Mouse (Mus musculus): ENCODE measurements around the gene Dnah10. TPM values are rescaled to one million over a fixed set of nuclear protein-coding genes. Genes with fewer than 3 reads are reported as not detected.

Dnah10 gene
- polyA plus RNA-seq (2015; fragmentation: Nextera tagmentation; extraction: Ambion mirVana) = 0.16 and 0.20 TPM in 2 replicates

- Histone ChIP-seq H3K9me3 (replicated peaks; ENCODE audit: control insufficient read depth, low read length, poor library complexity, severe bottlenecking) (no peaks in the 10 kb centered on the region), H3K9ac (ENCODE audit: low read depth, low read length) (peak within 1 kb of the TSS; percentile 48; the same call in 1 of the 2 replicates), H3K4me3 (ENCODE audit: low read depth, low read length) (no peak within 1 kb of the TSS), H3K4me2 (ENCODE audit: low read length) (peak within 1 kb of the TSS; percentile 49), H3K36me3 (ENCODE audit: control insufficient read depth, insufficient read depth, low read length) (peaks cover 30% of the 10 kb centered on the region), H3K4me1 (ENCODE audit: control insufficient read depth, insufficient read depth, low read length) (peaks cover 3% of the 10 kb centered on the region; the same call in 1 of the 2 replicates), H3K27me3 (ENCODE audit: control insufficient read depth, insufficient read depth, low read depth, low read length) (no peaks in the 10 kb centered on the region), H3K27ac (ENCODE audit: low read length) (no peak within 1 kb of the TSS)
- WGBS = 7% methylated on average over 29 of the region's 29 CpGs
- peak; percentile 77; the same call in 1 of the 2 replicates for ATAC-seq
These were observed at the start of gene Dnah10 for GRCm38 (mm10) chr5:124724997-124725396. Dnah10 (plus strand) TSS chr5:124725085.

- Histone ChIP-seq H3K27ac (ENCODE audit: low read length) (no peak overlapping the region), H3K9ac (ENCODE audit: low read depth, low read length) (no peak overlapping the region), H3K36me3 (ENCODE audit: control insufficient read depth, insufficient read depth, low read length) (peaks cover 41% of the 10 kb centered on the region), H3K27me3 (ENCODE audit: control insufficient read depth, insufficient read depth, low read depth, low read length) (no peaks in the 10 kb centered on the region), H3K4me2 (ENCODE audit: low read length) (no peak overlapping the region), H3K9me3 (replicated peaks; ENCODE audit: control insufficient read depth, low read length, poor library complexity, severe bottlenecking) (no peaks in the 10 kb centered on the region), H3K4me3 (ENCODE audit: low read depth, low read length) (no peak overlapping the region), H3K4me1 (ENCODE audit: control insufficient read depth, insufficient read depth, low read length) (no peaks in the 10 kb centered on the region)
- no peak for ATAC-seq
- WGBS = 96% methylated on average over 5 of the region's 5 CpGs
These were observed 11.1 kb upstream of the Dnah10 start for GRCm38 (mm10) chr5:124713741-124714140.

DNA sequence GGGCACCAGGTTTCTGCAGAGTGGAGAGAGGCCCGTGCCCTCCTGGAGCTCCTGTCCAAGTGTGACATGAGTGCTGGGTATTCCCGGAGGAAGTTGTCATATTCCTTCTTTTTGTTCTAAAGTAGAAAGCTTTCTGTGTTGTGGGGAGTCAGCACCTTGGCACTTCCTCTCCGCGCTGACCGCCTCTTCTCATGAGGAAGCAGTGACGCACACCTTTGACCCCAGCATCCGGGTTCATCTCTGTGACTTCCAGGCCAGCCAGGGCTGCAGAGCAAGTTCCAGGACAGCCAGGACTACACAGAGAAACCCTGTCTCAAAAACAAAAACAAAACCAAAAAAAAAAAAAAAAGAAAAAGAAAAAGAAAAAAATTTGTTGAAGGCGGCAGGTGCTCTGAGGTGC lies 9.8 kb upstream of the Dnah10 start:
- no peak overlapping the region for H3K9ac ChIP-seq (ENCODE audit: low read depth, low read length)
- no peak overlapping the region for H3K27ac ChIP-seq (ENCODE audit: low read length)
- no peak overlapping the region for H3K4me2 ChIP-seq (ENCODE audit: low read length)
- no peak for ATAC-seq
- 94% methylated on average over 8 of the region's 8 CpGs for WGBS
- H3K27me3 ChIP-seq (ENCODE audit: control insufficient read depth, insufficient read depth, low read depth, low read length) = no peaks in the 10 kb centered on the region
- no peak overlapping the region for H3K4me3 ChIP-seq (ENCODE audit: low read depth, low read length)
- H3K36me3 ChIP-seq (ENCODE audit: control insufficient read depth, insufficient read depth, low read length) = peaks cover 45% of the 10 kb centered on the region
- H3K4me1 ChIP-seq (ENCODE audit: control insufficient read depth, insufficient read depth, low read length) = no peaks in the 10 kb centered on the region
- H3K9me3 ChIP-seq (replicated peaks; ENCODE audit: control insufficient read depth, low read length, poor library complexity, severe bottlenecking) = no peaks in the 10 kb centered on the region

- no peaks in the 10 kb centered on the region for H3K9me3 ChIP-seq (replicated peaks; ENCODE audit: control insufficient read depth, low read length, poor library complexity, severe bottlenecking)
- no peaks in the 10 kb centered on the region for H3K27me3 ChIP-seq (ENCODE audit: control insufficient read depth, insufficient read depth, low read depth, low read length)
- ATAC-seq = no peak
- no peaks in the 10 kb centered on the region for H3K4me1 ChIP-seq (ENCODE audit: control insufficient read depth, insufficient read depth, low read length)
- no peak overlapping the region for H3K27ac ChIP-seq (ENCODE audit: low read length)
- no peak overlapping the region for H3K4me2 ChIP-seq (ENCODE audit: low read length)
- H3K36me3 ChIP-seq (ENCODE audit: control insufficient read depth, insufficient read depth, low read length) = peaks cover 56% of the 10 kb centered on the region
- no peak overlapping the region for H3K9ac ChIP-seq (ENCODE audit: low read depth, low read length)
- 96% methylated on average over 11 of the region's 11 CpGs for WGBS
- no peak overlapping the region for H3K4me3 ChIP-seq (ENCODE audit: low read depth, low read length)
These were observed 6.9 kb upstream of the Dnah10 start for GRCm38 (mm10) chr5:124717969-124718368.

DNA sequence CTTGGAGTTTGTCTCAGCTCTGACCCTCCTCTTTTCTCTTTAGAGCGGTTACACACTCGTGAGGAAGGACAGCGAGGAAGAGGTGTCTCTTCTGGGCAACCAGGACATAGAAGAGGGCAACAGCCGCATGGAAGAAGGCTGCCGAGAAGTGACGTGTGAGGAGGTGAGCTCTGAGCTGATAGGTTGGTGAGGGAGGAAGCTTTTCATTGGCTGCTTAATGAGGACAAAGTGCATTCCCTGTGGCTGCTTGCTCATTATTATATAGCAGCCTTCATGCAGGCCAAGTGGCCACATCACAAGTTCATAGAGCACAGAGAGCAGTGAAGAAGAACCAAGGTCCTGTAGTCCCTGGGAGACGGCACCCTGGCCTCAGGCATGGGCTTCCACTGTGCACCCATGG lies 6.5 kb upstream of the Dnah10 start:
- H3K27me3 ChIP-seq (ENCODE audit: control insufficient read depth, insufficient read depth, low read depth, low read length) = no peaks in the 10 kb centered on the region
- no peaks in the 10 kb centered on the region for H3K4me1 ChIP-seq (ENCODE audit: control insufficient read depth, insufficient read depth, low read length)
- no peak overlapping the region for H3K9ac ChIP-seq (ENCODE audit: low read depth, low read length)
- no peak overlapping the region for H3K4me2 ChIP-seq (ENCODE audit: low read length)
- H3K4me3 ChIP-seq (ENCODE audit: low read depth, low read length) = no peak overlapping the region
- no peak overlapping the region for H3K27ac ChIP-seq (ENCODE audit: low read length)
- 88% methylated on average over 7 of the region's 7 CpGs for WGBS
- H3K9me3 ChIP-seq (replicated peaks; ENCODE audit: control insufficient read depth, low read length, poor library complexity, severe bottlenecking) = no peaks in the 10 kb centered on the region
- peaks cover 55% of the 10 kb centered on the region for H3K36me3 ChIP-seq (ENCODE audit: control insufficient read depth, insufficient read depth, low read length)
- ATAC-seq = no peak

DNA sequence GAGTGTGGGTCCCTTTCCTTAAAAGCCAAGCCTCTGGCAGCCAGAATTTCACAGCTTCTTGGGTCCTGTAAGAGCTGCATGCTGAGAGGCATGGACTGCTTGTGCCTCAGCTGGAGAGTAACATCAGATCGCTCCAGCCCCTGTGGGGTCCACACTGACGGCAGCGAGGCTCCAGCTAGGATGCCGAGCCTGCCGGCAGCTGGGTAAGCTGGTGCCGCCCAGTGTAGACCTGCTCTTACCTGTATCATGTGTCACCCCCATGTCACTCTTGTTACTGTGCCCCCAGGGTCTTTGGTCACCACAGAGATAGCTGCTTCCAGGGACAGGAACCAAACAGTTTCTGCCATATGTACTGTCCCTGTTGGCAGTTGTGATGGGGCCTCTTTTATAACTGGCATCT lies 1.8 kb upstream of the Dnah10 start:
- no peak for ATAC-seq
- H3K36me3 ChIP-seq (ENCODE audit: control insufficient read depth, insufficient read depth, low read length) = peaks cover 37% of the 10 kb centered on the region
- no peak overlapping the region for H3K4me2 ChIP-seq (ENCODE audit: low read length)
- no peak overlapping the region for H3K9ac ChIP-seq (ENCODE audit: low read depth, low read length)
- no peak overlapping the region for H3K4me3 ChIP-seq (ENCODE audit: low read depth, low read length)
- H3K9me3 ChIP-seq (replicated peaks; ENCODE audit: control insufficient read depth, low read length, poor library complexity, severe bottlenecking) = no peaks in the 10 kb centered on the region
- H3K27me3 ChIP-seq (ENCODE audit: control insufficient read depth, insufficient read depth, low read depth, low read length) = no peaks in the 10 kb centered on the region
- no peak overlapping the region for H3K27ac ChIP-seq (ENCODE audit: low read length)
- peaks cover 3% of the 10 kb centered on the region; the same call in 1 of the 2 replicates for H3K4me1 ChIP-seq (ENCODE audit: control insufficient read depth, insufficient read depth, low read length)
- WGBS = 94% methylated on average over 6 of the region's 6 CpGs

DNA sequence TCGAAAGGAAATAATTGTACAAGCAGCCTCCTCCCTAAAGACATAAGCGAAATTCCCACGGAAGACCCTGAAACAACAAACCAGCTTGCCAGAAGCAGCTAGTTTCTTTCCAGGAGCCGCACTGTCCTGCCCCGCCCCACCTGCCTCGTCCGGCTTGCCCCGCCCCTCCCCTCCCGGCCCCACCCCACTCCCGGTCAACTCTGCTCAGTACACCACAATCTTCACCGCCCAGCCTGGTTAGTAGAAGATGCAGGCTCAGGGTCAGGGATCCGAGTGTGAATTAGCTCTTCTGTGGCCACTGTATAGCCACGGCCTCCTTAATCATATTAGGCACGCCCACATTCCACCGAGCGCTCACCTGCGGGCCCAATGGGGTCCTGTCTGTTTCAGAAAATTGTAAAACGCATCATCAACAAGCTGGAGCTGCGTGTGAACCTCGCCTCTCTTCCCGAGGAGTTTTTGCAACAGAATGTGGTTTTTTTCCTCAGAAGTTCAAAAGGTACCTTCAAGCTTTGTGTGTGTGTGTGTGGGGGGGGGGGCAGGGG lies 4.8 kb downstream of the Dnah10 start:
- Histone ChIP-seq H3K4me2 (ENCODE audit: low read length) (peak overlapping the region; percentile 37), H3K36me3 (ENCODE audit: control insufficient read depth, insufficient read depth, low read length) (no peaks in the 10 kb centered on the region), H3K27ac (ENCODE audit: low read length) (no peak overlapping the region), H3K9me3 (replicated peaks; ENCODE audit: control insufficient read depth, low read length, poor library complexity, severe bottlenecking) (no peaks in the 10 kb centered on the region), H3K4me3 (ENCODE audit: low read depth, low read length) (peak overlapping the region; percentile 18), H3K4me1 (ENCODE audit: control insufficient read depth, insufficient read depth, low read length) (peaks cover 3% of the 10 kb centered on the region; the same call in 1 of the 2 replicates), H3K9ac (ENCODE audit: low read depth, low read length) (no peak overlapping the region), H3K27me3 (ENCODE audit: control insufficient read depth, insufficient read depth, low read depth, low read length) (no peaks in the 10 kb centered on the region)
- ATAC-seq = no peak
- 19% methylated on average over 19 of the region's 21 CpGs for WGBS

GRCm38 (mm10) chr5:124733961-124734360 lies 9.1 kb downstream of the Dnah10 start:
- H3K4me3 ChIP-seq (ENCODE audit: low read depth, low read length) = no peak overlapping the region
- no peak overlapping the region for H3K9ac ChIP-seq (ENCODE audit: low read depth, low read length)
- no peak overlapping the region for H3K4me2 ChIP-seq (ENCODE audit: low read length)
- H3K36me3 ChIP-seq (ENCODE audit: control insufficient read depth, insufficient read depth, low read length) = no peaks in the 10 kb centered on the region
- no peaks in the 10 kb centered on the region for H3K9me3 ChIP-seq (replicated peaks; ENCODE audit: control insufficient read depth, low read length, poor library complexity, severe bottlenecking)
- H3K27me3 ChIP-seq (ENCODE audit: control insufficient read depth, insufficient read depth, low read depth, low read length) = no peaks in the 10 kb centered on the region
- 90% methylated on average over 12 of the region's 12 CpGs for WGBS
- H3K27ac ChIP-seq (ENCODE audit: low read length) = no peak overlapping the region
- H3K4me1 ChIP-seq (ENCODE audit: control insufficient read depth, insufficient read depth, low read length) = no peaks in the 10 kb centered on the region
- ATAC-seq = no peak

DNA sequence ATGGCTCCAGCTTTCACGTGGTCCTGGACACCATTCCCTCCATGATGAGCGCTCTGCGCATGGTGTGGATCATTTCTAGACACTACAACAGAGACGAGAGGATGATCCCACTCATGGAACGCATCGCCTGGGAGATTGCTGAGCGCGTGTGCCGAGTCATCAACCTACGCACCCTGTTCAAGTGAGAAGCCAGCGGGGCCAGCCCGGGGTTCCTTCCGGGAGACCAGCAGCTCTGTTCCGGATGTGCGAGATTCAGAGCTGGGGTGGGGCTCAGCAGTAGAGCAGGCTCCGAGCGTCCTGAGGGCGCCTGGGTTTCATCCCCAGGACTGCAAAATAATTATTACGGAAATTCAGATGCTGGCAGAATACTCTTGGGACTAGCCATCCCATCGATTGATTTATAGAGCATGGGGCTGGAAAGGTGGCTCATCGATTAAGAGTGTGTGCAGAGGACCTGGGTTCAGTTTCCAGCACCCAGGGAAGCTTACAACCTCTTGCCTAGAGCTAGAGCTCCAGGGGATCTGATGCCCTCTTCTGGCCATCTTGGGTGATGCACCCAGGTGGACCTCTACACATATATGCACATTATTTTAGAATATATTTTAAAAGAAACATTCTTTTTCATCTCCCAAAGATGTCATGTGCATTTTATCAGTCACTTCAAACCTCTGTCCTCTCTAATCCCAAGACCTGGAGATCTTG lies 17.2 kb downstream of the Dnah10 start:
- Histone ChIP-seq H3K36me3 (ENCODE audit: control insufficient read depth, insufficient read depth, low read length) (no peaks in the 10 kb centered on the region), H3K4me1 (ENCODE audit: control insufficient read depth, insufficient read depth, low read length) (no peaks in the 10 kb centered on the region), H3K4me2 (ENCODE audit: low read length) (no peak overlapping the region), H3K4me3 (ENCODE audit: low read depth, low read length) (no peak overlapping the region), H3K27me3 (ENCODE audit: control insufficient read depth, insufficient read depth, low read depth, low read length) (no peaks in the 10 kb centered on the region), H3K27ac (ENCODE audit: low read length) (no peak overlapping the region), H3K9ac (ENCODE audit: low read depth, low read length) (no peak overlapping the region), H3K9me3 (replicated peaks; ENCODE audit: control insufficient read depth, low read length, poor library complexity, severe bottlenecking) (no peaks in the 10 kb centered on the region; the same call in 1 of the 2 replicates)
- no peak for ATAC-seq
- 96% methylated on average over 21 of the region's 21 CpGs for WGBS
